Mouse (Mus musculus) liver, embryonic 12.5 days (tissue): Measurements from ENCODE around the gene Zfand3. TPM values are rescaled to one million over a fixed set of nuclear protein-coding genes. Genes with fewer than 3 reads are reported as not detected.

Source experiments
- ATAC-seq: fragments of 200-750 bp; cut with Nextera tagmentation; 2 replicates; pipeline ENCODE4 v1.8.0; 2017; ENCODE audit warnings: moderate number of reproducible peaks, mild to moderate bottlenecking, moderate library complexity
- H3K27ac ChIP-seq: fragments of 300-500 bp; sonication (generic); 2 replicates; pipeline ENCODE4 v1.5.1; 2016; ENCODE audit warnings: mild to moderate bottlenecking
- H3K27me3 ChIP-seq: fragments of 300-500 bp; sonication (generic); replicated peaks from 2 replicates; pipeline ENCODE4 v1.6.1; 2016; ENCODE audit warnings: mild to moderate bottlenecking, moderate library complexity
- H3K36me3 ChIP-seq: fragments of 300-500 bp; sonication (generic); 2 replicates; pipeline ENCODE4 v1.6.1; 2016; ENCODE audit warnings: mild to moderate bottlenecking, moderate library complexity
- H3K4me1 ChIP-seq: fragments of 300-500 bp; sonication (generic); 2 replicates; pipeline ENCODE4 v1.6.1; 2016
- H3K4me2 ChIP-seq: fragments of 300-500 bp; sonication (generic); 2 replicates; pipeline ENCODE4 v1.6.1; 2016; ENCODE audit warnings: mild to moderate bottlenecking, moderate library complexity
- H3K4me3 ChIP-seq: fragments of 300-500 bp; sonication (generic); 2 replicates; pipeline ENCODE4 v1.5.1; 2016; ENCODE audit warnings: mild to moderate bottlenecking, moderate library complexity
- H3K9ac ChIP-seq: fragments of 300-500 bp; sonication (generic); 2 replicates; pipeline ENCODE4 v1.6.1; 2016; ENCODE audit warnings: mild to moderate bottlenecking, moderate library complexity
- H3K9me3 ChIP-seq: fragments of 300-500 bp; sonication (generic); replicated peaks from 2 replicates; pipeline ENCODE4 v1.6.1; 2016; ENCODE audit warnings: mild to moderate bottlenecking, moderate library complexity
- WGBS: fragments of 180-500 bp; shearing (Covaris S2); methylation state at CpG from one replicate; pipeline ENCODE4 v1.1.7; 2016; ENCODE audit not compliant: insufficient replicate concordance; 5-methylcytosine and 5-hydroxymethylcytosine counted together
- polyA plus RNA-seq: library from polyadenylated mRNA; unstranded; fragments of >200 nt; fragmentation: Nextera tagmentation; extraction: Ambion mirVana; gene quantifications from 2 replicates; pipeline ENCODE4 v1.2.1, GENCODE M21; 2016

The Zfand3 gene
- polyA plus RNA-seq, 1 experiment from 2014 or later = 18.8 TPM

GRCm38 (mm10) chr17:30029633-30030226 is 25.2 kb downstream of the Zfand3 start:
- peak; percentile 55; the same call in 1 of the 2 replicates for ATAC-seq
- no peaks in the 10 kb centered on the region for H3K27me3 ChIP-seq
- H3K4me3 ChIP-seq = no peak overlapping the region
- no peaks in the 10 kb centered on the region for H3K36me3 ChIP-seq
- H3K27ac ChIP-seq = no peak overlapping the region
- H3K4me2 ChIP-seq = 0 out of 2 replicates have a peak overlapping the region, but pooled peaks have one; percentile 1
- 45% methylated on average over 7 of the region's 7 CpGs for WGBS
- no peaks in the 10 kb centered on the region for H3K9me3 ChIP-seq
- H3K4me1 ChIP-seq = peaks cover 64% of the 10 kb centered on the region
- H3K9ac ChIP-seq = no peak overlapping the region

- no peaks in the 10 kb centered on the region for H3K9me3 ChIP-seq
- 86% methylated on average over 4 of the region's 4 CpGs for WGBS
- ATAC-seq = no peak
- no peak overlapping the region for H3K27ac ChIP-seq
- no peak overlapping the region for H3K9ac ChIP-seq
- no peaks in the 10 kb centered on the region for H3K27me3 ChIP-seq
- no peaks in the 10 kb centered on the region for H3K36me3 ChIP-seq
- no peak overlapping the region for H3K4me3 ChIP-seq
- no peak overlapping the region for H3K4me2 ChIP-seq
- peaks cover 45% of the 10 kb centered on the region for H3K4me1 ChIP-seq
Measured at GRCm38 (mm10) chr17:30032796-30033195, 28.3 kb downstream of the Zfand3 start.

GRCm38 (mm10) chr17:30033991-30034390 is 29.5 kb downstream of the Zfand3 start:
- Histone ChIP-seq H3K9me3 (no peaks in the 10 kb centered on the region), H3K27ac (no peak overlapping the region), H3K4me3 (no peak overlapping the region), H3K36me3 (no peaks in the 10 kb centered on the region), H3K4me1 (peaks cover 33% of the 10 kb centered on the region), H3K4me2 (no peak overlapping the region), H3K9ac (no peak overlapping the region), H3K27me3 (no peaks in the 10 kb centered on the region)
- 59% methylated on average over 4 of the region's 4 CpGs for WGBS
- ATAC-seq = no peak

- no peak overlapping the region for H3K4me3 ChIP-seq
- no peaks in the 10 kb centered on the region for H3K27me3 ChIP-seq
- H3K9me3 ChIP-seq = no peaks in the 10 kb centered on the region
- ATAC-seq = no peak
- no peaks in the 10 kb centered on the region for H3K36me3 ChIP-seq
- no peak overlapping the region for H3K27ac ChIP-seq
- WGBS = 66% methylated on average over 4 of the region's 4 CpGs
- H3K9ac ChIP-seq = no peak overlapping the region
- peaks cover 19% of the 10 kb centered on the region for H3K4me1 ChIP-seq
- no peak overlapping the region for H3K4me2 ChIP-seq
Measured at GRCm38 (mm10) chr17:30035216-30036005, 30.9 kb downstream of the Zfand3 start.

DNA sequence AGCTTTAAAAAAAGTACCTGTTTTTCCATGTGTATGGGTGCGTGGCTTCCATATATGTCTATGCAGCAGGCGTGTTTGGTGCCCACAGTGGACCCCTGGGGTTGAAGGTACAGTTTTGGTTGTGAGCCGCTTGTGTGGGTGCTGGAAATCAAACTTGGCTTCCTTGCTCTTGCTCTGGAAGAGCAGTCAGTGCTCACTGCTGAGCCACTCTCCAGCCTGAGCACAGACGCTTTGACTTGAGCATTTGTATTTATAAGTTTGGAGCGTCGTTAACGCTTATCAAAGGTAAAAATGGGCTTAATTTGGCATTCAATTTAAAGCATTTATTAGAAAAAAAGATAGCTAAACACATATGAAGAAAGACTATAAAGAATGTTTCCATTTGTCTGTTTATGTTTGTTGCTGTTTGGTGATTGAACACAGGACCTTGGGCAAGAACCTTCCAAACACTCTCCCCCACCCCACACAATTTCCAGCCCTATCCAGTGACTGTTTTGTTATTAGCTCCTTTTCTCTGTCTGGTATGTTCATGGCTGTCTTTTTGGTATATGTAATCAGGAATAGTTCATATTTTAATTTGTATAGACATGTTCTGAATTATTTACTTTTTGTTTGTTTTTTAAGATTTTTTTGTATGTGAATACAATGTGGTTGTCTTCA is 38.8 kb downstream of the Zfand3 start:
- H3K27ac ChIP-seq = 0 out of 2 replicates have a peak overlapping the region, but pooled peaks have one; percentile 17
- no peaks in the 10 kb centered on the region for H3K36me3 ChIP-seq
- H3K9ac ChIP-seq = no peak overlapping the region
- 82% methylated on average over 7 of the region's 7 CpGs for WGBS
- H3K4me2 ChIP-seq = no peak overlapping the region
- no peaks in the 10 kb centered on the region for H3K9me3 ChIP-seq
- no peaks in the 10 kb centered on the region for H3K27me3 ChIP-seq
- H3K4me1 ChIP-seq = peaks cover 28% of the 10 kb centered on the region
- ATAC-seq = no peak
- H3K4me3 ChIP-seq = no peak overlapping the region

DNA sequence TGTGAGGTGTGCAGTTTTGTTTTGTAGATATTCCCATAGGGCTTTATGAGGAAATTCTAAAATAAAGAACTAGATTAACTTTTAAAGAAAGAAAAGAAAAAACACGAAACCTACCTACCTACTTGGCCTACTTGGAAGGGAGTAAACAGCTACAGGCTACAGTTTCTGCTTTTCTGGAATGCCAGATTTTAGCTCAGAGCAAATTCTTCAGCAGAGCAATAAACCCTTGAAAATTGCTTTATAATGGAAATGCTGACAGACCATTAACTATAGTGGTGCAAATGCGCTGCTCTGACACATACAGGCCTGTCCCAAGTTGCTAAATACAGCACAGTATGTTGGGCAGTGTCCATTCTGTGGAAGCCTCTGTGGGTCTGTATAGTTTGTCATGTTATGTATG is 40.6 kb downstream of the Zfand3 start:
- Histone ChIP-seq H3K9ac (no peak overlapping the region), H3K4me2 (no peak overlapping the region), H3K9me3 (no peaks in the 10 kb centered on the region), H3K36me3 (no peaks in the 10 kb centered on the region), H3K4me1 (peaks cover 33% of the 10 kb centered on the region), H3K4me3 (no peak overlapping the region), H3K27ac (no peak overlapping the region), H3K27me3 (no peaks in the 10 kb centered on the region)
- ATAC-seq = no peak
- 79% methylated on average over 2 of the region's 2 CpGs for WGBS

DNA sequence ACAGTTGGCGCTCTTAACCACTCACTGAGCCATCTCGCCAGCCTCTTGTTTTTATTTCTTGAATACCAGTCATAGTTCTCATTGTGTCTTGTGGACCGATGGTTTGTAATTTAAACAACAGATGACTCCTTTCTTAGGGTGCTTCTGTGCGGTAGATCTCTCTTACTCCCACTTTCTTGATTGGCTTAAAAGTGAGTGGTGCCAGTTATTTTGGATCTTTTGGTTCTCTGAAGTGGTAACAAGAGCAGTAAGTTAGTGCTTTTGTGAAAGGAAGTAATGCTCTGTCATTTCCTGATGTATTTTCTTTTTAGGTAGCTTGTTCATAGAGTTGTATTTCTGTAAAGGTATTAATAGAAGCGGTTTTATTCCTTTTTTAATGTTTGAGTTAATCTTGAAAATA is 42.1 kb downstream of the Zfand3 start:
- peaks cover 39% of the 10 kb centered on the region for H3K4me1 ChIP-seq
- no peak for ATAC-seq

DNA sequence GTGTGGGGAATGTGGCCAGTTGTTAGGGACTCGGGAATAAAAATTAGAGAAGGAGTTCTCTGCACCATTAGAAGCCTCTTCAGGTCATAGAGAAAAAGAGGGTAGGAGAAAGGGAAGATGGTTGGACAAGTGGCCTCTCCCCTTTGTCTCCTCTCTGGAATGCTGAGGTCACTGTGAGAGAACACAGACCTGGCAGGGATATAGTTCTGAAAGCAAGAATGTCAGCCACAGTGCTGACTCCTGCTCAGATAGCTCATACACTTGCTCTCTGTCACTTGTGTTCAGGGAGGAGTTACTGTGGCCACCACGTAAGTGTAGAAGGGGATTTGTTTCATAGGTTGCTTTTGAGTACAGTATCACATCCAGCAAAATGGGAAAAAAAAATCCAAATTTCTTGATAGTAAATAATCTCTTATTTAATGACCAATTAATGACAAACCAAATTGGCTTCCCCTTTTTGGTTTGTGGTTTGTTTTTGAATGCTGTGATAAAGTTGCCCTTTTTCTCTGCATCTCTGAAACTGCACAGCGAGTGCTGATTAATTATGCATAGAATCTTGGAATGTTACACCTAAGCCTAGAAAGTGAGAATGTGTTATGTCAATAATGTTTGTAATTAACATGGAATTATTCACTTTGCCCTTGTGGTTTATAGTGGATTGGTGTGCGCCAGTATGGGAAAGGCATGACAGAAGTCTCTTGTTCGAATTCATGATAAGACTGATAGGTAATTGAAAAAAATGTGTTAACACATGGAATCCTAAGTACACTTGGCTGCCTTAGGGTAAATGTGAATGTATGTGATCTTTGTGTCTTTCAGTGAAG is 47.2 kb downstream of the Zfand3 start:
- no peak overlapping the region for H3K27ac ChIP-seq
- H3K36me3 ChIP-seq = no peaks in the 10 kb centered on the region
- no peak overlapping the region for H3K4me3 ChIP-seq
- no peaks in the 10 kb centered on the region for H3K9me3 ChIP-seq
- H3K9ac ChIP-seq = no peak overlapping the region
- no peak for ATAC-seq
- no peak overlapping the region for H3K4me2 ChIP-seq
- H3K4me1 ChIP-seq = peaks cover 45% of the 10 kb centered on the region
- WGBS = 62% methylated on average over 5 of the region's 5 CpGs
- no peaks in the 10 kb centered on the region for H3K27me3 ChIP-seq

More for the DNA sequence above, 42.1 kb downstream of the Zfand3 start:
- Histone ChIP-seq H3K4me3 (no peak overlapping the region), H3K27me3 (no peaks in the 10 kb centered on the region), H3K36me3 (no peaks in the 10 kb centered on the region), H3K27ac (no peak overlapping the region), H3K9me3 (no peaks in the 10 kb centered on the region), H3K9ac (no peak overlapping the region), H3K4me2 (no peak overlapping the region)
- 87% methylated on average over 5 of the region's 5 CpGs for WGBS

GRCm38 (mm10) chr17:30052347-30052742 is 47.8 kb downstream of the Zfand3 start:
- H3K9ac ChIP-seq = no peak overlapping the region
- H3K4me1 ChIP-seq = peaks cover 41% of the 10 kb centered on the region
- H3K4me3 ChIP-seq = no peak overlapping the region
- H3K9me3 ChIP-seq = no peaks in the 10 kb centered on the region
- H3K27ac ChIP-seq = no peak overlapping the region
- no peaks in the 10 kb centered on the region for H3K36me3 ChIP-seq
- 80% methylated on average over 5 of the region's 5 CpGs for WGBS
- no peaks in the 10 kb centered on the region for H3K27me3 ChIP-seq
- H3K4me2 ChIP-seq = no peak overlapping the region
- no peak for ATAC-seq

- H3K4me3 ChIP-seq = no peak overlapping the region
- no peaks in the 10 kb centered on the region for H3K9me3 ChIP-seq
- peaks cover 36% of the 10 kb centered on the region for H3K4me1 ChIP-seq
- H3K27me3 ChIP-seq = no peaks in the 10 kb centered on the region
- no peak overlapping the region for H3K27ac ChIP-seq
- H3K36me3 ChIP-seq = no peaks in the 10 kb centered on the region
- no peak overlapping the region for H3K4me2 ChIP-seq
- H3K9ac ChIP-seq = no peak overlapping the region
- WGBS = 48% methylated on average over 9 of the region's 9 CpGs
- ATAC-seq = no peak
Measured at GRCm38 (mm10) chr17:30053463-30053862, 48.9 kb downstream of the Zfand3 start.

DNA sequence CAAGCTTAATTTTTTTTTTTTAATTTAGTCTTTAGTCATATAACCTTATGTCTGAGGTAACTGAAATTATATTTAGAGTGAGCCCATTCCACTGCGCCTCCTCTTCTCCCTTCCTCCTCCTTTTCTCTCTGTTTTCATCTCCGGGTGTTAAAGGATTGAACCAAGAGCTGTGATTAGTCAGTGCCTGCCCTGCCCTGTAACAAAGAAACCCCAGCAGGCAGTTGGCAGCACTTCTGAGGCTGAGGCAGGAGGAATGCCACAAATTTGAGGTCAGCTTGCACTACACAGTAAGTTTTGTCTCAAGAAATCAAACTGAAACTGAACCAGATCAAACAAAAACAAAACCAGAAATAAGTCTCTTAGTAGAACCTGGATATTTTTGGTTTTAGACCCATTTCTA is 49.3 kb downstream of the Zfand3 start:
- Histone ChIP-seq H3K27ac (no peak overlapping the region), H3K36me3 (no peaks in the 10 kb centered on the region), H3K4me1 (peaks cover 37% of the 10 kb centered on the region), H3K9ac (no peak overlapping the region), H3K9me3 (no peaks in the 10 kb centered on the region), H3K4me2 (no peak overlapping the region), H3K4me3 (no peak overlapping the region), H3K27me3 (no peaks in the 10 kb centered on the region)
- no peak for ATAC-seq
- 68% methylated on average over 2 of the region's 2 CpGs for WGBS
